Mouse (Mus musculus) frontal cortex, postnatal 14 days (tissue): ENCODE results near the gene Lrrc74a.
A peak's percentile ranks its signal among the peaks of the same experiment; 100 is the strongest.

Source experiments
- DNase-seq, 2 experiments: peaks; one replicate each; pipeline ENCODE4 v3.0.0; 2022; ENCODE audit warnings: low spot score in 2 of 2

Gene Lrrc74a

GRCm38 (mm10) chr12:86734319-86734810 is at the start of gene Lrrc74a:
Lrrc74a (plus strand) TSS chr12:86734369.
- DNase-seq = no peak

DNA sequence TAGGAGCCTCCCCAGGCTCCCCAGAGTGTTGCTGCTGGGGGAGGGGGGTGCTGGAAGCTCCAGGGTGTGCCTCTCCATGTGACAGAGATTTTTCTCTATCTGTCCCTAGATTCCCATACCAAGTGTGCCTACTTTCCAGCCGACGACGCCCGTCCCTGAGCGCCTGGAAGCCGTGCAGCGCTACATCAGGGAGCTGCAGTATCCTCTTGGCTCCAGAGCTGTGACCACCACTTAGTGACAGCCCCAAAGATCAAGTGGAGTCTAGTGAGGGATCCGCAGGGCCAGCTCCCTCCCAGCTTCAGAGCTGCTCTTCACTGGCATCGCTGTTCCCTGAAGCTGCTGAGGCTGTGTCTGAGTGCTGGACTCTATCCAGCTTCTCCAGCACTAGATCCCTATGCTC is 48.9 kb upstream of the Lrrc74a start:
- DNase-seq = peak in 1 of 2 experiments; percentile 22

GRCm38 (mm10) chr12:86686551-86687330 is 47.4 kb upstream of the Lrrc74a start:
- DNase-seq = peak in 1 of 2 experiments; percentile 43

DNA sequence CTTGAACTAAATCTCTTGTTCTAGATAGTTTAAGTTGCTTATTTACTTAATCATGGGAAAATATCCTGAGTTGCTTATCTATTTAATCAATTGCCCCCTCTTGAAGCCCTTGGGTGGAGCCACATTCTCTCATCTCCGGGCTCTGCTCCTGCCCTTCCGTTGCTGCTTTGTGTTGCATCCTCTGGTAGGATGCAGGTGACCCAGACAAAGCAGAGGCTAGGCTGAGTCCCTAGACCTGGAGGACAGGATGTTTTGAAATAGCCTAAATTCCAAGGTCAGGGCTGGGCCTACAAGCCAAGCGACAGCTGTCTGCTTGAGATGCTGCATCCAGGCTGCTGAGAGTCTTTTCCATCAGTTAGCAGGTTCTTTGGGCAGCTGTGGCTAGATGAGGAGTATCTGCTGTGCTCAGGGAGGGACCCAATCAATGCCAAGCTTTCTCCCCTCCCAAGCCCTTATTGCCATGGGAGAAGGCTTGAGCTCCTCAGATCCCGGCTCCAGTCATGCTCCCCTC is 46.7 kb upstream of the Lrrc74a start:
- no peak for DNase-seq

DNA sequence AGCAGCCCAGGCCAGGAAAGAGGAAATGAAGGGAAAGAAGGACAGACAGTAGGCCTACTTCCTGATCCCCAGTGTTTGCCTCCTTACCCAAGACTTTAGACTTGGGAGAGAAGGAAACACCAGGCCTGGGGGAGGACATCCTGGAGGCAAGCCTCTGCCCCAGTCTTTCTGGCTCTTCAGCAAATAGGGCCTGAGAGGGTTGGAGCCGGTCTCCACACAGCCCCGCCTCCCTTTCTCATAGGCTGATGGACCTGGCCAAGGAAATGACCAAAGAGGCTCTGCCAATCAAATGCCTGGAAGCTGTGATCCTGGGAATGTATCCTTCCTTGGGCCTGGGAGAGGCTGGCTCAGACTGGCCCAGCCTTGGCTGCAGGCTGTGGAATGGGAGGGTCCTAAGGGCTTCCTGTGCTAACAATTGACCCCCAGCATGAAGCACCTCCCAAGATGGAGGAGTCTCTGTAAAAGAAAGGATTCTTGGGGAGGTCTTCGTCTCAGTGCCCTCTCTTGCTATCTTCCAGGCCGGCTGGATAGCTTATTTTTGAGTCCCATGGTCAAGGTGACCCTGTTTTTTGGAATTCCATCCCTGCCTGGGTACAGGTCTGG is 46.1 kb upstream of the Lrrc74a start:
- no peak for DNase-seq

DNA sequence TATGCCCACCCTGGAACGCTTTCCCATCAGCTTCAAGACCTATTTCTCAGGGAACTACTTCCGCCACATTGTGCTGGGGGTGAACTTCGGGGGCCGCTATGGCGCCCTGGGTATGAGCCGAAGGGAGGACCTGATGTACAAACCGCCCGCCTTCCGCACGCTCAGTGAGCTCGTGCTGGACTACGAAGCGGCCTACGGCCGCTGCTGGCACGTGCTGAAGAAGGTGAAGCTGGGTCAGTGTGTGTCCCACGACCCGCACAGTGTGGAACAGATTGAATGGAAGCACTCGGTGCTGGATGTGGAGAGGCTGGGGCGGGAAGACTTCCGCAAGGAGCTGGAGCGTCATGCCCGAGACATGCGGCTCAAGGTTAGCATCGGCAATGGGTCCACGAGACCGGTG is 45.3 kb upstream of the Lrrc74a start:
- DNase-seq = no peak

DNA sequence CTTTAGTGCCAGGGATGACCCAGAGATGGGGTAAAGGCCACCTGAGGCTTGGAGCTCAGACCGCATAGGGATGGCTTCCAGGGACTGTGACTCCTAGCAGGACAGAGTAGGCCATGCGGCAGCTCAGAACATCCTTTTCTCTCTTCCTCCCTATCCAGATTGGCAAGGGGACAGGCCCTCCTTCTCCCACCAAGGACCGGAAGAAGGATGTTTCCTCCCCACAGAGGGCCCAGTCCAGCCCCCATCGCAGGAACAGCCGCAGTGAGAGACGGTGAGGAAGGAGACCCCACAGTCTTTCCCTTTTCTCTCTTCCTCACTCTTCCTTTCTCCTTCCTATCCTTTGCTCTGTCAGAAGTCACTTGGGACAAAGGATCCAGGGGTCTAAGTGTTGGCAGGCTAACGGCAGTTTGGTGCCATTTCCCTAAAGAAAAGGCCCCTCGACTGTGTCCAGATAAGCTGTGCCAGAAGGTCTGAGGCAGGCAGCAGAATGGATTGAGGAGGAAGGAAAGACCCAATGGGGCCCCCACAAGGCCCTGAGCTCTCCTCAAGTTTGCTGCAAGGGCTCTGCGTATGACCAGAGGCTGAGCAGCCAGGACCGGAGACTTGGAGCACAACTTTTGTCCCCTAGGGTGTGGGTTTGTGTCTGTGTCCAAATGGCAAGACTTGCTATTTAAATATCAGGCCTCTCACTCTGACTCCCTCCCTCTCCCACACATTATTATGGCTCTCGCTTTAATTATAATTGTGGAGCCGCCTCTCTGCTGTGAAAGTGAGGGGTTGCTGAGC is 43.3 kb upstream of the Lrrc74a start:
- no peak for DNase-seq

GRCm38 (mm10) chr12:86692471-86693356 is 41.5 kb upstream of the Lrrc74a start:
- DNase-seq = no peak

DNA sequence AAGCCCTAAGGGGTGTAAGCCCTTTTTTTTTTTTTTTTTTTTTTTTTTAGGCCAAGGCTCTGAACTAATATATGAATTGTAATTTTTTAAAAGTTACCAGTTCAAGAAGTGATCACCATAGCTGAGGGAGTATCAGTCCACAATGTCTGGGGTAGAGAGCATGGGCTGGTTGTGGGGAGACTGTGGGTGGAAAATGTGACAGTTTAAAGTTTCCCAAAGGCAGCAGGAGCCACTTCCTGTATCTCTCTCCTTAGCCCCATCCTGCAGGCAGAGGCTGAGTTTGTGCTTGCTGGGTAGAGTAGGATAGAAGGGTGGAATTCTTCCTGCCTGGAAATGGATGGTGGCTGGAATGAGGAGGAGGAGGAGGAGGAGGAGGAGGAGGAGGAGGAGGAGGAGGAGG is 40.8 kb upstream of the Lrrc74a start:
- no peak for DNase-seq

DNA sequence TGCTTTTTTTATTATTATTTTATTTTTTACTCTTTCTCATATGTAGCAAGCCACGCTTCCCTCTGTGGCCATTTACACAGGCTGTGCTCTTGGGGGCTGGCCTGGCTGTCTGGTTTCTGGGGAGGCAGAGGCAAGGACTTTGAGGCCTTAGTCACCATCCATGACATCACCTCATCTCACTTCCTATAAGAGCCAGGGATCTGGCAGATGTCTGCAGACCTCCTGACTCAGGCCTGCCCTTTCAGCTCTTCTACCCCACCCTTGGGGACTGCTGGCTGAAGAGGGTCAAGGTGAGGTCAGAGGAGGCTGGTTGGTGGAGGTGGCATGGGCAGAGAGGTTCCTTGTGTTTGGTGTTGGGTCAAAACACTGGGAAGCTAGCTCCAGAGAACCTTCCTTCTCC is 39.7 kb upstream of the Lrrc74a start:
- no peak for DNase-seq

DNA sequence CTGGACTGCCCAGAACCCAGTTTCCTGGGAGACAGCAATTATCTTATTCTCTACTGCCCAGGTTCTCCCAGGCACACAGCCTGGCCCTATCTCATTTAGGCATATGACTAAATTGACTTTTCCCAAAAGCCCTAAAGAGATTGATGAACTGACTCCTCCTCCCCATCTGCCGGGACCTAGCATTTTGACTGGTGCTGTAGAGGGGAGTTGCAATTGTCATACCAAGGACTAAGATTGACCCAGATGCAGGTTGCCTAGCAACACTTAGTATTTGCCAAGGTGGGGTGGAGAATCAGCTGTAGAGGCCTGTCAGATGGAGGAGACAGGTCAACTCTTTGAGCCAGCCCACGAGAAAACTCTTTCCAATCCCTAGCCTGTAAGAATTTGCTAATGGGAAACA is 36.2 kb upstream of the Lrrc74a start:
- DNase-seq = no peak

DNA sequence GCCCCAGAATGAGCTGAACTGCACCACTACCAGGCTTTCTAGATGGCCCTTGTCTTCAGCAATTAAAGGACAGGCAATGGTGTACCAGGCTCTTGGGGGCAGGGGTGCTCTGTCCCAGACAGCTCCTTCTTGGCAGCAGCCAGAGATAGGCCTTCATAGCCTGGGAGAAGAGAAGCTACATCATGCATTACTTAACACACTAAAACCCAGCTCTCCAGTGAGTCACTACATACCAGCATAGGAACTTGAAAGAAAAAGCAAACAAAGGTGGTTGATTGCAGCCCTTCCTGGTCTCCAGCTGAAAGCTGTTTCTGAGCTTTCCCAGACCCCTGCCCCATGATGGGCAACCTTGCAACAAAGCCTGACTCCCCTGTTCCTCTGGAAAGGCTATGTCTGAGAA is 35.6 kb upstream of the Lrrc74a start:
- DNase-seq = no peak

DNA sequence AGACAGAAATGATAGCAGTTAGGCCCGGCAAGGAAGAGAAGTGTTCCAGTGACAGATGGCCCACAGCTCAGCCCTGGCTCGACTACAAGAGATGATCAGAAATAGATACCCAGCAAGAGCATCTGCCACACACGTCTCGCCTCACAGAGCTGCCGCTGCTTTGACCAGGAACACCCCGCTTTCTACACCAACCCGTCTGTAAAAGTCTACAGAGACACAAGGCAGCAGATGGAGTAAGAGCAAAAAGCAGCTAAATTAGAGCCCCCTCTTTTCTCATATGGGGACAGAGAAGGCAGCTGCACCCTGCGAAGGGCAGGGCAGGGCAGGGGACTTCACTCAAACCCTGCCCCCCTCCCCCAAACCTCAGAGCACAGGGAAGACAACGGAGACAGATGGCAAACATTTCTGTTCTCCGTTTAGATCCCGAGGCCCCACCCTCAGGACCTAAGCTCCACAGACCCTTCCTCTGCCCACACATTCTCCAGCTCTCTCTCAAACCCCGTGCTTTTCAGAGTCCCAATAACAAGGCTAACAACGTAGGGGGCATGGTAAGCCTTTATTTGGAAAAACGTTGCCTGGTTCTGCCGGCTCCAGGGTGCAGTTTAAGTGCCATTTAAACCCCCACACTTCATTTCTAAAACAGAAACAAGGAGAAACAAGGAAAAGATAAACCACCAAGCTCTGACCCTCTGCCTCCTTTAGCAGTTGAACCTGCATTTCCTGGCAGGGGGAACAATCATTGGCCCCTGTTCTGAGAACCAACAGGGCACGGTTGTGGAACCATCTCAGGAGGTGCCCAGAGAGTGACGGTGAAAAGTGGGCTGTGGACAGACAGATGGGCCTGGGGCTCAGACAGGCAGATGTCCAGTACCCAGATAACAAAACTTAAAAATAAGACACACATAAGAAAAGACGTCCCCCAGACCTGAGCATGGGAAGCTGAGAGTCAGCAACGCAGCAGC is 33.9 kb upstream of the Lrrc74a start:
- peak; percentile 70 to 82 for DNase-seq

DNA sequence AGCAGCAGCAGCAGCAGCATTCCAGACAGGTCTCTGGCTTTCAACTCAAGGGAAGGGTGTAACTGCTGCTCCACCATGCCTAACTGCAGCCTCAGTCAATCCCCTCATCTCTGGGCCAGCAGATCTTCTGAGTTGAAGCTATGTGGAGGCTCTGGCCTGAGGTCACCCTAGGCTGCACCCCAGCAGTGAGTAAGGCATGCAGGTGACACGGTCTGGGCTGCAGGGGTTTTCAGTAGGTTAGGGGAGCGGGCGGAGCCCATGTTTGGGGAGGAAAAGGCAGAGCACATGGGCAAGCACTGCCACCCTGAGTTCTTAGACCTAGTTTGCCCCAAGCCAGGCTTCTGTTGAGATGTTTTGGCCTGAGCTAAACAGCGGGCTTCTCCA is 33.2 kb upstream of the Lrrc74a start:
- no peak for DNase-seq

GRCm38 (mm10) chr12:86701491-86701890 is 32.7 kb upstream of the Lrrc74a start:
- no peak for DNase-seq

- DNase-seq = no peak
Observed at GRCm38 (mm10) chr12:86702690-86703089, 31.5 kb upstream of the Lrrc74a start.

DNA sequence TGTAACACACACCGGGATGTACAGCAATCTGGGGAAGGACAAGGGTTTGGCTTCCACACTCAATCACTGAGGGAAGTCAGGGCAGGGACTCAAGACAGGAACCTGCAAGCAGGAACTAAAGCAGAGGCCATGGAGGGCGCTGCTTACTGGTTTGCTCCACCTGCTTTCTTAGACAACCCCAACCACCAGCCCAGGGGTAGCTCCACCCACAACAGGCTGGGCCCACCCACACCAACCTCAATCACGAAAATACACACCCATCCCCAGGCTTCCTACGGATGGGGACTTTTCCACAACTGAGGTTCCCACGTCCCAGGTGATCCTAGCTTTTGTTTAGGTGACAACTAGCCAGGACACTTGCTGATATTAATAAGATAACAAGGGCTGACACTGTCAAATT is 28.3 kb upstream of the Lrrc74a start:
- no peak for DNase-seq

DNA sequence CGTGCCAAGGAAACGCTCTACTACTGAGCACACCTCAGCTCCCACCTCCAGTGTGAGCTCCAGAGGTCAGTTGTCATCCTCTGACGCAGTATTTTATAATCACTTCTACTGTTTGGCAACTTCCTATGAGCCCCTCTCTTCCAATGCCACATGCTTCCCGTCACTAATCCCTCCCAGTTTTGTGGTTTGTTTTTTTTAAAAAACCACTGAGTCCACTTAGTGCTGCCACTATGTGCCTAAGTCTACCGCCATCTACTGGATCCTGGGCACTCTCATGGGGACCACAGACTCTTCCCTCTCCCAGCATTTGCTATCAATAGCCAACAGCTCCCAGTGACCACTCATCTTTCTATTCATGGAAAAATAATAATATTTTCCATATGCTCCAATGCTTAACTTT is 20.1 kb upstream of the Lrrc74a start:
- no peak for DNase-seq

GRCm38 (mm10) chr12:86715401-86715800 is 18.8 kb upstream of the Lrrc74a start:
- peak in 1 of 2 experiments; percentile 73 for DNase-seq

DNA sequence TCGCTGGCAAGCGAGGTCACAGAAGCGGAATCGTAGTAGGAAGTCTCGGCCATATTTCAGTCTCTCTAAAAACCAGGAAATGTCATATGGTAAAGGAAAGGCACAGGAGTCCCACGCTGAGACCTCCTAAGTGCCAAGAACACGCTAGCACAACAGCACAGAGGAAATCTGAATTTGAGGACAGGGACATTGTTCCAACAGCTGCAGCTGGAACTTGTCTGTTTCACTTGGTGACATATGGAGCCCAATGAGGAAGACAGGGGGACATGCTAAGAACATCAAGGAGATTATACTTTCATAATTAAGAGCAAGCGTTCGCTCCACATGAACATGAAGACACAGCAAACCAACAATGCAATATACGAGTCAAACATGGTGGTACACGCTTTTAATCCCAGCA is 17.2 kb upstream of the Lrrc74a start:
- DNase-seq = no peak
